Mouse (Mus musculus) gastrocnemius, adult 2 months (tissue): ENCODE results near the gene Fsd1. TPM values are rescaled to one million over a fixed set of nuclear protein-coding genes. Genes with fewer than 3 reads are reported as not detected.

Experiments
- DNase-seq: peaks from one replicate; pipeline ENCODE4 v3.0.0; 2022
- H3K27ac ChIP-seq: fragments of 200-600 bp; 2 replicates; pipeline ENCODE4 v1.8.1; 2022; ENCODE audit warnings: mild to moderate bottlenecking
- H3K4me3 ChIP-seq: fragments of 200-600 bp; 2 replicates; pipeline ENCODE4 v1.8.1; 2022; ENCODE audit warnings: mild to moderate bottlenecking, moderate library complexity
- CTCF ChIP-seq: fragments of 200-600 bp; IDR thresholded peaks from 2 replicates; pipeline ENCODE4 v1.8.1; 2022; ENCODE audit warnings: antibody characterized with exemption, mild to moderate bottlenecking, moderate library complexity
- intact Hi-C: fragments of 180-260 bp; cut with DNase I; formaldehyde crosslinking; loops from one replicate; pipeline ENCODE4 v1.15.1; 2025
- total RNA-seq, 2 experiments: library from RNA; stranded (reverse); gene quantifications; 2 replicates each; pipeline ENCODE4 v1.2.3; 2021

The Fsd1 gene
- total RNA-seq, 2 experiments from 2014 or later, result not detected

GRCm38 (mm10) chr17:56036901-56037287, 50.6 kb downstream of the Fsd1 start:
- DNase-seq, result peak; percentile 48
- peak overlapping the region; percentile 87 for H3K27ac ChIP-seq
- peak overlapping the region; percentile 99 for H3K4me3 ChIP-seq
- no peak for TF ChIP-seq CTCF
- intact Hi-C loops, result loop anchor here (5.0 to 10.0 kb wide), 2 partner anchors 40 to 1238 kb away; partner anchors contain the start of genes Hdgfl2, Ubxn6 and Vav1

- intact Hi-C loops, result loop anchor here (5.0 to 10.0 kb wide), 2 partner anchors 39 to 1236 kb away; partner anchors contain the start of genes Hdgfl2, Ubxn6 and Vav1
- TF ChIP-seq CTCF, result no peak
- no peak overlapping the region for H3K4me3 ChIP-seq
- no peak overlapping the region for H3K27ac ChIP-seq
- DNase-seq, result no peak
These were observed 52.4 kb downstream of the Fsd1 start for GRCm38 (mm10) chr17:56038583-56039261.

DNA sequence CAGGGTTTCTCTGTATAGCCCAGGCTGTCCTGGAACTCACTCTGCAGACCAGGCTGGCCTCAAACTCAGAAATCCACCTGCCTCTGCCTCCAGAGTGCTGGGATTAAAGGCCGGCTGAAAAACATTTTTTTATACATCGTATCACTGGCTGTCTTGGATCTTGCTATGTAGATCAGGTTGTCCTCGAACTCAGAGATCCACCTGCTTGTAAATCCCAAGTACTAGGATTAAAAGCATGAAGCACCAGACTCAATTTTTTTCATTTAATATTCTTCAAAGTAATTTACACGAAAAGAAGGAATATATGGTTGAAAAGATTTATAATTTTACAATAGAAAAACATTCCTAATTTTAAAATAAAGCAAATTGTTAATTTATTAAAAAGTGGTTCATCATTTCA, 53.0 kb downstream of the Fsd1 start:
- no peak for TF ChIP-seq CTCF
- no peak for DNase-seq
- intact Hi-C loops, result loop anchor here (5.0 to 10.0 kb wide), 2 partner anchors 38 to 1235 kb away; partner anchors contain the start of genes Hdgfl2, Ubxn6 and Vav1
- peak overlapping the region; percentile 86 for H3K27ac ChIP-seq
- H3K4me3 ChIP-seq, result peak overlapping the region; percentile 86

DNA sequence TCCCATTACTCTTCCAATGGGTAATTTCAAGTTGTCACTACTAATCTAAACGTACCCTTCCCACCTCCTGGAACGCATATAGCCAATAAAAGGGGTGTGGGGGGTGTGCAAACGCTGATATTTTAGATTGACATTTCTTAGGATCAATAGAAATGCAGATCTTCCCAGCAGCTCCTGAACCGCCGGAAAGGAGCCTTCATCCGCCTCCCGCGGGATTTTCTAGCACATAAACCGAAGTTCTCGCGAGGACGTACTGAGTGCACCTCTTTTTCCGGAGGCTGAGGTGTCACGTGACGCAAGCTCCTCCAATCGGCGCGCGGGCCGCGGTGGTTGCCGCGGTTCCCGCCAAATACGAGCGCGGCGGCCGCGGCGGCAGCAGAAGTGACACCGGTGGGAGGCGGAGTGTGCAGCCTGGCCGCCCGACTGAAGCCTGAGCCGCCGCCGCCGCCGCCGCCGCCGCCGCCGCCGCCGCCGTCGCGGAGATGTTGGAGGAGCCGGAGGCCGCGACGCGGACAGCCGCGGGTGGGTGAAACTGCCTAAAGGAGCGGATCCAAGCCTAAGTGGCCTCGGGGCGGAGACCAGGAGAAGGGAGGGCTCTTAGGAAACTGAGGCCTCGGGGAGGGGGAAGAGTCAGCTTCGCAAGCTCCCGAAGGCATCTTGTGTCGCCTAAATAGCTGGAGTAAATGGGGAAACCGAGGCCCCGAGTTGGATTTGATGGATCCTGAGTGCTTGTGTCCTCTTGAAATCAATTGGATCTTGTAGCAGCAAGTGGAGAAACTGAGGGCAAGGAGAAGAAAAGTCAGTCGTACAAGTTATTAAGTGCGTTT, 53.9 kb downstream of the Fsd1 start, which contains the start of gene Chaf1a:
Chaf1a (plus strand) TSS at position 410 of the 827 bp plus-strand sequence.
- peak; percentile 98 for DNase-seq

GRCm38 (mm10) chr17:56040857-56041163, 54.5 kb downstream of the Fsd1 start:
- H3K27ac ChIP-seq, result no peak overlapping the region; the same call in 1 of the 2 replicates
- no peak for DNase-seq
- H3K4me3 ChIP-seq, result peak overlapping the region; percentile 86
- TF ChIP-seq CTCF, result no peak
- intact Hi-C loops, result no loop called here

More for the DNA sequence above, 53.9 kb downstream of the Fsd1 start, which contains the start of gene Chaf1a:
- no peak for TF ChIP-seq CTCF
- intact Hi-C loops, result no loop called here
- Histone ChIP-seq H3K27ac (peak within 1 kb of the TSS; percentile 86), H3K4me3 (peak within 1 kb of the TSS; percentile 86)

Other genes starting within 250 kb of the Fsd1 start
- gene Adgre4, start 236.5 kb upstream of the Fsd1 start, total RNA-seq, result under 1 TPM in 1 of 2 experiments, not detected in 1; 0.17 TPM
- 1 to 10 TPM; 3.8 to 4.9 TPM for gene Zfp119a, start 107.6 kb upstream of the Fsd1 start, total RNA-seq
- 1 to 10 TPM; 2.9 to 3.8 TPM for gene Zfp959, start 94.4 kb upstream of the Fsd1 start, total RNA-seq
- 1 to 10 TPM; 2.9 to 4.1 TPM for gene Zfp119b, start 37.0 kb upstream of the Fsd1 start, total RNA-seq
- under 1 TPM; 0.20 to 0.39 TPM for gene Ebi3, start 33.9 kb upstream of the Fsd1 start, total RNA-seq
- 10 to 100 TPM in 1 of 2 experiments, 1 to 10 TPM in 1; 8.3 to 10.2 TPM for gene Yju2, start 27.4 kb upstream of the Fsd1 start, total RNA-seq
- gene Shd, start 16.0 kb upstream of the Fsd1 start, total RNA-seq, result under 1 TPM in 1 of 2 experiments, not detected in 1; 0.47 TPM
- gene Stap2, start 19.1 kb downstream of the Fsd1 start, total RNA-seq, result 1 to 10 TPM; 2.6 to 3.1 TPM
- gene Mpnd, start 19.2 kb downstream of the Fsd1 start, total RNA-seq, result 10 to 100 TPM; 41.2 to 41.6 TPM
- 1 to 10 TPM; 8.7 to 9.5 TPM for gene Sh3gl1, start 50.1 kb downstream of the Fsd1 start, total RNA-seq
- under 1 TPM; 0.46 to 0.59 TPM for gene Chaf1a, start 53.9 kb downstream of the Fsd1 start, total RNA-seq
- 10 to 100 TPM; 55.6 to 64.3 TPM for gene Ubxn6, start 88.5 kb downstream of the Fsd1 start, total RNA-seq
- gene Hdgfl2, start 93.1 kb downstream of the Fsd1 start, total RNA-seq, result 10 to 100 TPM; 23.8 to 26.3 TPM
- gene Plin4, start 123.3 kb downstream of the Fsd1 start, total RNA-seq, result 100 to 1,000 TPM; 255 to 281 TPM
- 10 to 100 TPM; 22.9 to 55.7 TPM for gene Plin5, start 131.1 kb downstream of the Fsd1 start, total RNA-seq
- 10 to 100 TPM; 13.2 to 25.5 TPM for gene Lrg1, start 135.5 kb downstream of the Fsd1 start, total RNA-seq
- gene Sema6b, start 153.8 kb downstream of the Fsd1 start, total RNA-seq, result 1 to 10 TPM; 1.9 to 3.2 TPM
- gene Tnfaip8l1, start 176.0 kb downstream of the Fsd1 start, total RNA-seq, result under 1 TPM; 0.25 to 0.43 TPM
- gene Mydgf, start 197.4 kb downstream of the Fsd1 start, total RNA-seq, result 10 to 100 TPM; 17.0 to 17.7 TPM
- 10 to 100 TPM; 34.0 to 43.2 TPM for gene Dpp9, start 232.4 kb downstream of the Fsd1 start, total RNA-seq